Mouse (Mus musculus) erythroblast, adult 5-6 weeks (primary cell): Measurements from ENCODE around the gene Cry1. TPM values are rescaled to one million over a fixed set of nuclear protein-coding genes. Genes with fewer than 3 reads are reported as not detected.

Experiments
- ATAC-seq: replicated peaks from 2 replicates; pipeline ENCODE4 v1.8.0; 2016; ENCODE audit warnings: moderate number of reproducible peaks, mild to moderate bottlenecking, moderate TSS enrichment, inconsistent platforms; ENCODE audit not compliant: poor library complexity, low FRiP score, severe bottlenecking
- total RNA-seq, 2 experiments: library from RNA; stranded (forward) in 1 of 2; stranded (reverse) in 1 of 2; fragments of 150-400 nt in 1 of 2; fragments of 200-764, 138-1000 nt in 1 of 2; gene quantifications; 2 replicates each; pipeline versions ENCODE4 v1.2.3 to v1.2.4; 2015 to 2017; ENCODE audit warnings: low replicate concordance in 2 of 2

The Cry1 gene
- total RNA-seq (2015; ENCODE audit: low replicate concordance) = 1.0 and 3.7 TPM in 2 replicates
- total RNA-seq (2017; ENCODE audit: low replicate concordance) = 3.5 and 4.3 TPM in 2 replicates

DNA sequence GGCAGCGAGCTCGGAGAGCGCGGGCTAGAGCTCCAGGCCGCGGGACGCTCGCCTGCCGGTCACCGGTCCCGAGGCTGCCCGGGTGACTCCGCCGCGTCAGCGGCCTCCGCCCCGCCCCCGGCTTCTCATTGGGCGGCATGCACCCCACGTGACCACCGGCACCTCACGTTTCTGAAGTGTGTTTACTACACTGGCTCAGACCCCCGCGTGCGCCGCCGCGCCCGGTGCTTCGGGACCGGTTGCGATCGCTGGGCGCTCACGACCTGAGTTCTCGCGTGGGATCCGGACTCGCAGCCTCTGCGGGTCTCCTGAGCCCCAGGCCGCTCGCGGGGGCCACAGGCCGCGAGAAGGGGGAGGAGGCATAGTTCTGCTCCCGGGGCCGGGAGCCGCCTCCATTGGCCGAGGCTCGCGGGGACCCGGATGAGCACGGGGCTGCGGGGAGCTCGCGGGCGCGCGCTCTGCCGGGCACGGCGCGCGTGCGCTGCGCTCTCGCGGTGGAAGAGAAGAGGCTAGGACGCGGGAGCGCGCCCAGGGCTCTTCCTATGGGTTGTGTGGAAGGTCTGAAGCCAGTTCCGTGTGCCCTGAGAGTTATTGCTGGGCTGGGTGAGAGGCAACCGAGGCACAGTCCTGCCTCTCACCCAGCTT, at the start of gene Cry1:
TSS of gene Cry1 (minus strand) at position 101 of the 645 bp plus-strand sequence.
- ATAC-seq = peak; percentile 73

DNA sequence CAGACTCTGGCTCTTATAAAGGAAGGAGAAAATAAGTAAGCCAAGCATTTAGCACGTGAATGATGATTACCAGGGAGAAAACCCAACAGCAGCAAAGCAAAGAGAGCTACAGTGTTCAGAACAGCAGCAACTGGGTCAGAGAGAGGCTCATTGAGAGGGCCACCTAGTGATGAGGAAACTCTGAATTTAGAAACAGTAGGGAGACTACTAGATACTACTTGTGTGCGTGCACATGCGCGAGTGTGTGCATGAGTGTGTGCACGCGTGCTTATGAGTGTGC, 36.8 kb upstream of the Cry1 start:
- ATAC-seq = no peak

DNA sequence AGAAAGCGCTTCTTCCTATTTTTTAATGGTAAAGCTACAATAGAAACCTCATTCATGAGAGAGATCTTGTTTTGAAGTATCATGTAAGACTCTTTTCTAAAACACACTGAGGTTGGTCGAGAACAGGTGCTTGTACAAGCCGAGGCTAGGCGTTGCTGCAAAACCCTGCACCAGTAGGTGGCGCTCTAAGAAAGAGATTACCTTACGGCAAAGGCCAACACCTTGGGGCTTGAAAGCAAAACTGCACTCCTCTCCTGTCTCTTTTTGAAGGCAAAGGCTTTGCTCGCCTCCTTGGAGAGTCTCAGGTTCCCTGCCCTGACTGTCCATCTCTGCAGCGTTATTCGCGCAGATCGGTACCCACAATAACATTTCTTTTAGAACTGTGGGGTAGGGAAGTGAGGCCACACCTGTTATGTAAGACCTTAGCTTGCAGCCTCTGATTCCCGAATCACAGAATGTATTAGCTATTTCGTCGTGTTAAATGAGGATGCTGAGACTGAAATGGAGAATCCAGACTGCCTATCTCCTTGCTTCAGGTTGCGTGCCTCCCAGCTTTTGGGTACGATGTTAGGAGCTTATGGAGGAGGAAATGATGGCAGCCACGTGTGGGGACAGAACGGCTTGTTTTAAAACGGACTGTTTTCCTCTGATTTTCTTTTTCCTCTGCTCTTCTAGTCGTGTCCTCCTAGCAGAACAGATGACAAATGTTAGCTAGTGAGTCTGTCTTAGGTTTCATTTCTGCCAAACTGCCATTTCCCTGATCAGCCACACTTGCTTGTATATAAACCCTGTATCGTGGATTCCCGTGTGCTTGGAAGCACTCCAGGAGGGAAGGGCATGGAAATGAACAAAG, 36.3 kb upstream of the Cry1 start:
- ATAC-seq = no peak

DNA sequence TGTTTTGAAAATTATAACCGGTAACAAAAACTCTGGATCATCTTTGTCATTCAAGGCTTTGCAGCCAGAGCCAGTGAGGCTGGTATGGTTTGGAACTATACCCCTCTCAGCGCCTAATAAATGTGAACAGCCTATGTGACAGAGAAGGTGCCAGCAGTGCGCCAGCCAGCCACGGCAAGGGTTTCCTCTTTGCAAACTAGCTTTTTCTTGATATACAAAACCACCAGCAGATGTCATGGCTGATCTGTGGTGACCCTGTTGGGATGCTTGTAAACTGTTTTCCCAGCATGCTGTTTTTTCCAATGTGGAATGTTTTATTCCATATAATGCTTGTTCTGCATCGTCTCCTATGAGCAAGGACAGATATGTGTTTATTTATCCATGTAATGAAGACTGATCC, 30.0 kb upstream of the Cry1 start:
- no peak for ATAC-seq

DNA sequence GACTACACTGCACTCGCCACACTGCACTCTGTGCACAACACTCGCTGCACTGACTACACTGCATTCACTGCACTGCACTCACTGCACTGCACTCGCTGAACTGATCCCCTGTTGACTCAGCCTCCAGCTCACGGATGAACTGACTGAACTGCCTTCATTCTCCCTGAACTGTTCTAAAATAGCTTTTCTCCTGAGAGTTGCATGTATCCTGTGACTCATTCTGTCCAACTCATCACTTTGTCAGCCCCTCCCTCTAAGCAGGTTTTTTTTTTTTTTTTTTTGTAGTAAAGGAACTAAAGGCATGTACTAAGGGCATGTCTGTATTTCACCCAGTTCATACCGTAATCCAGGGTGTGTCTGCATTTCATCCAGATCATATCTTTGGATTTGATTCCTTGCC, 26.8 kb upstream of the Cry1 start:
- ATAC-seq = no peak

DNA sequence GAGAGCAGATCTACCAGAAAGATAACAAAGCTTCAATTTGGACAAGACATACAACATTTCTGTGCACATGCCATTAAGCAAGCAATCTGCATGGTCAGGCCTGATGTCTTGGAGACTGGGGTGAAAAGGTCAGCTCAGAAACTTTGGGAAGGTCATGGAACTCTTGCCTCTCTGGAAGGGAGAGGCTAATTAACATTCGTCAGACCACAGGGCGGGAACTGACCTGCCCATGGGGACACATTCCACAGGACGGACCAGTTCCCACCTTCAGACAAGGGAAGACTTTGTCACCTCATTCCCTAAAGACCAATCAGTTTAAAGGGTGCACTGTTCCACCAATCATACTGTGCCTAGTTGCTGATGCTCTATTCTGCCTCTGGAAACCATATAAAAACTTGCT, 25.3 kb upstream of the Cry1 start:
- ATAC-seq = no peak

DNA sequence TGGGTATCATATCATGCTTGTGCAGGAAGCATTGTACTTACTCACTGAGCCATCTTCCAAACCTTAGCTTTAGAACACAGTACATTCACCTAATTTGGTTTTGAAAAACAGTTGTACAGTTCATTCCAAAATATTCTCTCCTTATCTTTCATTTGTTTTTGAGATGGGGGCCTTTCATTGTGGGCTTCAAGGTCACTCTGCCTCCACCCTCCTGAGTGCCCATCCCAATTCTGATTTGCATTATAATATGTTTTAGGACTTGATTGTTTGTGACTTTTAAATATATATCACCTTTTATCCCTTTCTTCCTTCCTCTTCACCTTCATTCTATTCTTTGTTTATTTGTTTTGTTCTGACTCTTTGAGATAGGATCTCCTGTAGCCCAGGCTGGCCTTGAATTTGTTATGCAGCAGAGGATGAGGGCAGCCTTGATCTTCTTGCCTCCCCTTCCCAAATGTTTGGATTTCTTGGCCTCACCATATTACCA, 24.3 kb upstream of the Cry1 start:
- ATAC-seq = no peak

DNA sequence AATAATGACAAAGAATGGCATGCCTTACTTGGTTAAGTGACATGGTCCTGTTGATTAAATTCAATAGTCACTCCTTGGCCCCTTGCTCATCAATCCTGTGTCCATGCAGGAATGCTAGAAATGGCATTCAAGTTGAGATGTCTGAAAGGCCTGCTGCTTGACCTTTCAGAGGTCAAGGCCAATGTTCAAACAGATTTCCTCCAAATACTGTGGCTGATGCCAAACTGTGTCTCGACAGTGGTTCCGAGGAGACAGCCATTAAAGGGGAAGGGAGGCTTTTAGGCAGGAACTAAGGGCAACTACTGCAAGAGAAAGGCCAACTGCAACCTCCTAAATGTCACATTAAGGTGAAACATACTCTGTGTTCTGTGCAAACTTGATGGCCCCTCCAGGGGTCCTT, 20.5 kb upstream of the Cry1 start:
- no peak for ATAC-seq

DNA sequence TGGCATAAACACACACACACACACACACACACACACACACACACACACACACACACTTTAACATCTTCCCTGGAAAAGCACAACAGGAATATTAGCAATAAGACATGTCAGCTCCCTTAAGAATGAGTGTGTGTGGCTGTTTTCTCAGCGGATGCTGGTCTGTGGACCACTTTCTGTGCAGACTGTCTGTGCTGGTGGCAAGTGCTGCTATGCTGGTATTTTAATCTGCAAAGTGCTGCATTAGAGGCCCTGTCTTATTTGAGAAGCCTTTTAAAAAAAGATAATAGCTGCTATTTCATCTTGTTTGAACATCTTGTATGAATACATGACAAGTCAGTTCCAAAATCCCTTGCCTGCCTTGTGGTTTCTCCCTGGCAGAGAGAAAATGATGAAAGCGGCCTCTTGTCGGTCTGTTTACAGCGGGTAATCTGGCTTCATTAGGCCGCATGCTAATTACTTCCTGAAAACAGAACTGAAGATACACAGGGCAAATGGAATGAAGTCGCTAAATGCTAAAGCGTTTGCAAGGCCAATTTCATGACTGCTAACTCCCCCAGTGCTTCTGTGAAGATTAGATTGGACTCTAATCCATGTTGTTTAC, 19.5 kb upstream of the Cry1 start:
- no peak for ATAC-seq

DNA sequence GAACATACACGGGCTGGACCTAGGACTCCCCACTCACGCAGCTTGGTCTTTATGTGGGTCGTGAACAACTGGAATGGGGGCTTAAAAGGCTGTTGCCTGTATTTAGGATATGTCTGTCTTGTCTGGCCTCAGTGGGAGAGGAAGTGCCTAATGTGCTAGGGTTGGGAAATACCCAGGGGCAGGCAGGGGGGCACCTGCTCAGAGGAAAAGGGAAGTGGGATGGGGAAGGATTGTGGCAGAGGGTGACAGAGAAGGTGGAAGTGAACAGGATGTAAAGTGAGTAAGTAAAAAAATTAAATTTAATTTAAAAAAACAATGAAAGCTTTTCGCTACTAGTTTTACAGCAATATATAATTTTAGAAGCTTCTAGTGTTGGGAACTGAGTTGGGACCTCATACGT, 9.7 kb upstream of the Cry1 start:
- ATAC-seq = no peak

DNA sequence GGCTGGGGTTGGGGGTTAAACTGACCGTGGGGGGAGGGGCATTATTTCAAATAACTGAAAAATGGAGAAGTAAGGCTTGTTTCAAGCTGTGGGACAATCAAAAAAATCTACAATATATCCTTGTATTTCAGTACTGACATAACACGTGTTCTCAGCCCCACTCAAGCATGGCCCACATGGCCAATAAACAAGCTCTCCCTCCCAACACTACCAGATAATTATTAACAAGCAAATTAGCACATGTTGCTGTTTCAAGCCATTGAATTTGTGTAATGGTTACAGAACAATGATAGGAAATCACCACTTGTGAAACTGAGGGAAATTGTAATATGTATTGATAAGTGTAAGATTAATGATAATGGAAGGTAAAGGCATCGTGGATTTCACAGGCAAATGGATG, 8.5 kb upstream of the Cry1 start:
- ATAC-seq = no peak

DNA sequence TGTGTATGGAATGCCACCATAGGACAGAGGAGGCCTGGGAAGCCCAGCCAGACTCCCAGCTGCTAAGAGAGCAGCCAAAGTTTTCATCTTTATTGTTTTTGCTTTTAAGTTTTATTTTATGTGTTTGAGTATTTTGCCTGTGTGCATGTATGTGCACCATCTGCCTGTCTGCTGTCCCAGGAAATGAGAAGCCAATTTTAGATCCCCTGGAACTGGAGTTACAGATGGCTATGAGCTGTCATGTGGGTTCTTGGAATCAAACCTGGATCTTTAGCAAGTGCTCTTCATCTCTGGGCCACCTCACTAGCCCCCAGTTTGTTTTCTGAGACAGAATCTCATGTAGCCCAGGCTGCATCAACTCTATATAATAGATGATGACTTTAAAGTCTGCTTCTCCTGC, 5.8 kb upstream of the Cry1 start:
- no peak for ATAC-seq

DNA sequence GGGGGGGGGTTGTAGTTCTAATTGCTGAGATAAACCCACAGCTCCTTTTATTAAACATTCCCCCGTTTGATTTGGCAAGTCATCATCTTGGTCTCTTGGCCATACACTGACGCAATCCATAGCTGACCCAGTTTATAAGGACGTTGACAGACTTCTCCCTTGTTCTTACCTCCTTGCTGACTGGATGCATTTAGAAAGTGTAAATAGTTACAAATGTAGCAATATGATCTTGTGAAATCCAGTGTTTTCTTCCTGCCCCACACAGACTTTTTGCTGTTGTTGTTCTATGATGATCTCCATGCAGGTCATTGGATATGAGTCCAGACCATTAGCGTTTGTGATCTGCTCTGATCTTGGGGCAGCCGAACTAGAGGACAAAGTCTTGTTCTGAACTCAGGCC, 5.1 kb upstream of the Cry1 start:
- no peak for ATAC-seq

DNA sequence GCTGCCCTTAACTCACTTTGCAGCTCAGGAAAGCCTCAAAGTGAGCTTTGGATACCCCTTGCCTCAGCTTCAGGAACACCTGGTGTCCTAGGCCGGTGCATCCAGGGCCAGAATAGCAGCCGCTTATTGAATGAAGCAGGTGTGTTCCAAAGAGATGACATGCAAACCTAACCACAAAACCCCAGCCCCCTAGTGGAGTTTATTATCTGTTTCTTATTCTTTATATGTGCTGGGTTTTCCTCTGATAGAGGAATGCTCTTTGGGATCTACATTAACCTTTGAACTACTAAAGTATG, 1.6 kb upstream of the Cry1 start:
- no peak for ATAC-seq

DNA sequence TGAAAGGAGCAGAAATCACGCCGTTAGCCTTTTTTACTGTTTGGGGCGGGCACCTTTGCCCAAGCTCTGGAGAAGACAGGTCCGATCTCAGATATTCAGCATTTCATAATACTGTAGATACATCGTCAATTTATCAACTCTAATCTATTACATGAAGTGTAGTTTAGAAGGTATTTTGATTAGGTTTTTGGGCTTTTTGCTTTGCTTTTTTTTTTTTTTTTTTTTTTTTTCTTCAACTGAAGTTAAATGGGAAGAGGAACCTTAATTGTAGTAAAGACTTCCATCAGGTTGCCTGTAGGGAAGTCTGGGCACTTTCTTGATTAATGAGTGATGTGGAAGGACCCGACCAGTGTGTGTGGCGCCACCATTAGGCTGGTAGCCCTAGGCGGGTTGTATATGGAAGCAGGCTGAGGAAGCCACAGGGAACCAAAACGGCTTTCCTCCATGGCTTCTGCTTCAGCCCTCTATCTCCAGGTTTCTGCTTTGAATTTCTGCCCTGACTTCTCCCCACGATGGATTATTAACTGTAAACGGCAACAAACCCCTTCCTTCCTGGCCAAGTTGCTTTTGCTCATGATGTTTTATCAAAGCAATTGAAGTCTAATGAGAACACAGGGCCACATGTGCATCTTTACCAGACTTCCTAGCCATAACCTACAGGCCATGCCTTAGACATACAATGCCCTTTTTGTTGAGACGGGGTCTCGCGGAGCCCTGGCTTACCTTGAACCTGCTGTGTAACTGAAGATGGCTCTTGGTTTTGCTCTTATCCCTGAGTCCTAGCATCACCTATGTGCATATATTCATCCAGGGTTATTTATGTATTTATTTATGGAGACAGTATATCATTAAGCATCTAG, 1.0 kb upstream of the Cry1 start:
- no peak for ATAC-seq

DNA sequence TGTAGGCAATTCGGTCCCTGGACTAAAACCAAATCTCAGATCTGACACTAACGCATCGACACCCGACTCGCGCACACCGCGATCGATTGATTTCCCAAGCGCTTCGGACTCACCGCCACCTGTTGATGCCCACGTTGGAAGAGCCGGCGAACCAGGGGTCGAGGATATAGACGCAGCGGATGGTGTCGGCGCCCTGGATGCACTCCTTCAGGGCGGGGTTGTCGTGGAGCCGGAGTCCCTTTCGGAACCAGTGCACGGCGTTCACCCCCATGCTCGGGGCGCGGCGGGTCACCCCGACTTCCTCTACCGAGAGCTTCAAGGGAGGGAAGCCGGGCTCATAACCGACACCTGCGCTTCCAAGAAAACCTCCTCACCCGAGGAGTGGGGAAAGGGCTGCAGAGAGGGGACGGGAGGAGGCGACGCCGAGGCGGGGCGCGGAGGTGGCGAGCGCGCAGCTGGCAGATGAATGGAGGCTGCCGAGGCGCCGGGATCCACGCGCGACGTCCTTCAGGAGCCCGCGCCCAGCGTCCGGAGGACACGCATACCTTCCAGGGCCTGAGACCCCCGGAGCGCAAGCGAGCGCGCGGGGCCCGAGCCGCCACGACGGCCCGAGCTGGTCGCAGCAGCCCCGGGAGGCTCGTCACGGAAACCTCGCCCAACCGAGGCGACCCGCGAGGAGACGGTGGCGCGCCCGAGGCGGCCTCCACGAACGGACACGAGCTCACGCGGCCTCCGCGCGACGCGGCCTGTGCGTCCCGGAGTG, 482 bp downstream of the Cry1 start:
- ATAC-seq = no peak

DNA sequence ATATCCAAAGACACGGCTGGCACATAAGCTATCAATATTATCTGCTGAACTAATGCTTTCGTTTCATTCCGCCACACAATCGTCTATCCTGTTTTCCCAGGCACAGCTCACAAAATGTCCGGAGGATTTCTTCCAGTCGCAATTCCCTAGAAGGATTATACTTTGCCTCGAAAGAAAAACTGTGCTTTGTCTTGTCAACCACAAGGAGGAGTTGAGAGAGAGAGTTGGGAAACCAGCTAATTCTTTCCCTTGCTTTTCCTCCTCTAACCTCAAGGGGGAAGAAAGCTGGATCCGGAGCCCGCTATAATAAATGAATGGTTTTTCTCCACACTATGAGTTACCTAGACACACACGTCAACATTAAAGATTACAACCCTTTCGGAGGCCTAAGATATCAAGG, 1.2 kb downstream of the Cry1 start:
- ATAC-seq = no peak

DNA sequence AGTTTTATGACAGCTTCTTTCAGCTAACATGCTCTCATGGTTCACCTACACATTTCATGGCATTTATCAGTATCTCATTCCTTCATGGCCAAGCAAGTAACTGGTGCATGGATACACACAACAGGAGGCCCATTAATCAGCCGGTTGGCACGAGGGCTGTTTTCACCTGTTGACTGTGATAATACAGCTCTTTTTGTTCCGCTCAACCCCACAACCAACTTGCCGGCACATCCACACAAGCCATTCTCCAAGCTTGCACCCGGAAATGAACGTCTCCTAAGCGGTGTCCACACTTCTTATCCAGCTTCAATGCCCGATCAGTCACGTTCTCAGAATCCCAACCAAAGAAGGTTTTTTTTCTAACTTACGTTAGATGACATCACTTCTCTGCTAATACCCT, 2.1 kb downstream of the Cry1 start:
- no peak for ATAC-seq

DNA sequence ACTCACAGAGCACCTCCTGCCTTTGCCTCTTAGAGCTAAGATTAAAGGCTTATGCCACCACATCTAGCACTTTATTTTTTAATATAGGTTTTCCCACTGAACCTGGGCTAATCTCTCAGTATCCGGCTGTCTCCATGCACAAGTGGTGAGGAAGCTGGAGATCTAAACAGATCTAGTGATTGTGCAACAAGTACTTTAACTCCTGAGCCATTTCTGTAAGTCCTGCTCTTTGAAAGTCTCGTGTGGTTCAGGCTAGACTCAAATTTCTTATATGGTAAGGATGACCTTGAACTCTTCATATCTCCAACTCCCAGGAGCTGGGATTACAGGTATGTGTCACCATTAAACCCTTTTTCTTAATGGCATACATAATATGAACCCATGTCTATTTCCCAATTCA, 8.2 kb downstream of the Cry1 start:
- ATAC-seq = no peak

DNA sequence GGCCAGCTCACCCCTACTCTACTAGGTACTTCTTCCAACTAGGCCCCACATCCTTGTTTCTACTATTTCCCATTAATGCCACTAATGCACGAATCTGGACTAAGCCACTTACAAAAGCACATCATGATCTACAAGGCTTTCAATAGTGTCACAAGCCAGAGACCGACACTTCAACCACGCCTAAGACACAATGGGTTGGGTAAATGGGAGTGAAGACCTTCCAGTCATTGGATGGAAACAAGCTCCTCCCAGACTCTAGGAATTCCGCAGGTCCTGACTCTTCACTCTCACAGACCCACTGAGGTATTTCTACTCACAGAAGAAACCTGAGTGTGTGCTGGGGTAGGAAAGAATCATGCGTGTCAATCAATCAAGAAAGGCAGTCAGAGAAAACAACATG, 19.6 kb downstream of the Cry1 start:
- ATAC-seq = no peak
